Comparison of ENCODE assay signal across 17 mouse cellular contexts in genomic region chr2:69121681-69122080, GRCm38 (mm10). TPM values are rescaled to one million over a fixed set of nuclear protein-coding genes. Genes with fewer than 3 reads are reported as not detected.
"Had no signal": no experiment of that assay in that cellular context is flagged by ENCODE, and none has a peak within 500 bp of the region (broad histone marks: within the 10 kb centered on the region; RNA-seq: fewer than 3 reads in every experiment).

No protein-coding gene starts in this region.

- H3K4me3 ChIP-seq: midbrain, embryonic 10.5 days; midbrain, embryonic 12.5 days; myocyte; neural tube, embryonic 13.5 days; neural tube, embryonic 15.5 days; stomach, embryonic 15.5 days had no signal

- DNase-seq: lung, adult 18-20 months; lung, embryonic 14.5 days; lung, postnatal 10 days; lung, postnatal 4 days; midbrain, embryonic 14.5 days; retina, postnatal 1 day; thymus, adult 2 months; thymus, postnatal 25 days; thymus, postnatal 4 days had no signal

- H3K4me1 ChIP-seq: stomach, embryonic 15.5 days had no signal

- H3K27ac ChIP-seq: midbrain, embryonic 10.5 days; midbrain, embryonic 12.5 days; neural tube, embryonic 13.5 days; neural tube, embryonic 15.5 days; stomach, embryonic 15.5 days; stomach, postnatal 0 days had no signal

RNA-seq across cellular contexts. Expression of gene Nostrin, which starts 13.9 kb away (rescaled TPM):
- total RNA-seq: megakaryocyte-erythroid progenitor cell, adult 5-6 weeks had no signal
